Mouse (Mus musculus): ENCODE results near the gene Iqsec1. TPM values are rescaled to one million over a fixed set of nuclear protein-coding genes. Genes with fewer than 3 reads are reported as not detected.

Iqsec1 gene
- total and polyA plus RNA-seq, 2 experiments from 2014 or later: 29.0 to 175 TPM

- Histone ChIP-seq H3K9me3 (ENCODE audit: low read length) (no peaks in the 10 kb centered on the region), H3K27ac (no peak overlapping the region), H3K36me3 (ENCODE audit: insufficient read depth, low read length) (no peaks in the 10 kb centered on the region), H3K9ac (replicated peaks; ENCODE audit: low read length) (no peak overlapping the region), H3K4me3 (ENCODE audit: low read length) (no peak overlapping the region), H3K4me2 (ENCODE audit: low read depth, low read length) (no peak overlapping the region), H3K27me3 (ENCODE audit: insufficient read depth, low read length) (no peaks in the 10 kb centered on the region), H3K4me1 (ENCODE audit: insufficient read depth, low read length) (peaks cover 7% of the 10 kb centered on the region)
- DNase-seq (ENCODE audit: low spot score): no peak
- 59% methylated on average over 3 of the region's 3 CpGs for WGBS
- ATAC-seq: no peak
- no peak for TF ChIP-seq CTCF (IDR thresholded peaks at IDR 0.05; ENCODE audit: low read depth)
Observed at GRCm38 (mm10) chr6:90984101-90984500, 4.4 kb downstream of the Iqsec1 start.

- Histone ChIP-seq H3K4me2 (ENCODE audit: low read depth, low read length) (no peak overlapping the region), H3K36me3 (ENCODE audit: insufficient read depth, low read length) (no peaks in the 10 kb centered on the region), H3K27ac (no peak overlapping the region), H3K27me3 (ENCODE audit: insufficient read depth, low read length) (no peaks in the 10 kb centered on the region), H3K9me3 (ENCODE audit: low read length) (no peaks in the 10 kb centered on the region), H3K4me3 (ENCODE audit: low read length) (no peak overlapping the region), H3K4me1 (ENCODE audit: insufficient read depth, low read length) (no peaks in the 10 kb centered on the region), H3K9ac (replicated peaks; ENCODE audit: low read length) (no peak overlapping the region)
- DNase-seq (ENCODE audit: low spot score) (no peak), ATAC-seq (no peak)
- TF ChIP-seq CTCF (IDR thresholded peaks at IDR 0.05; ENCODE audit: low read depth): no peak
- 65% methylated on average over 2 of the region's 2 CpGs for WGBS
Observed at GRCm38 (mm10) chr6:90974279-90974678, 14.2 kb downstream of the Iqsec1 start.

- Histone ChIP-seq H3K4me2 (ENCODE audit: low read depth, low read length) (no peak overlapping the region), H3K4me3 (ENCODE audit: low read length) (no peak overlapping the region), H3K9ac (replicated peaks; ENCODE audit: low read length) (no peak overlapping the region), H3K9me3 (ENCODE audit: low read length) (no peaks in the 10 kb centered on the region), H3K27me3 (ENCODE audit: insufficient read depth, low read length) (no peaks in the 10 kb centered on the region), H3K4me1 (ENCODE audit: insufficient read depth, low read length) (no peaks in the 10 kb centered on the region), H3K27ac (no peak overlapping the region), H3K36me3 (ENCODE audit: insufficient read depth, low read length) (no peaks in the 10 kb centered on the region)
- WGBS: 42% methylated on average over 2 of the region's 2 CpGs
- no peak for TF ChIP-seq CTCF (IDR thresholded peaks at IDR 0.05; ENCODE audit: low read depth)
- DNase-seq (ENCODE audit: low spot score) (no peak), ATAC-seq (no peak)
Observed at GRCm38 (mm10) chr6:90969341-90969871, 19.1 kb downstream of the Iqsec1 start.

- Histone ChIP-seq H3K36me3 (ENCODE audit: insufficient read depth, low read length) (no peaks in the 10 kb centered on the region), H3K27me3 (ENCODE audit: insufficient read depth, low read length) (no peaks in the 10 kb centered on the region), H3K9me3 (ENCODE audit: low read length) (no peaks in the 10 kb centered on the region), H3K27ac (no peak overlapping the region), H3K4me2 (ENCODE audit: low read depth, low read length) (no peak overlapping the region), H3K4me3 (ENCODE audit: low read length) (no peak overlapping the region), H3K9ac (replicated peaks; ENCODE audit: low read length) (no peak overlapping the region), H3K4me1 (ENCODE audit: insufficient read depth, low read length) (no peaks in the 10 kb centered on the region)
- ATAC-seq (no peak), DNase-seq (ENCODE audit: low spot score) (no peak)
- WGBS: 78% methylated on average over 4 of the region's 4 CpGs
- no peak for TF ChIP-seq CTCF (IDR thresholded peaks at IDR 0.05; ENCODE audit: low read depth)
Observed at GRCm38 (mm10) chr6:90953349-90953748, 35.1 kb downstream of the Iqsec1 start.

GRCm38 (mm10) chr6:90950936-90951335 lies 37.5 kb downstream of the Iqsec1 start:
- ATAC-seq (no peak), DNase-seq (ENCODE audit: low spot score) (no peak)
- peaks cover under 1% of the 10 kb centered on the region; the same call in 1 of the 2 replicates for H3K4me1 ChIP-seq (ENCODE audit: insufficient read depth, low read length)
- H3K4me2 ChIP-seq (ENCODE audit: low read depth, low read length): no peak overlapping the region
- H3K27me3 ChIP-seq (ENCODE audit: insufficient read depth, low read length): no peaks in the 10 kb centered on the region
- no peak overlapping the region for H3K9ac ChIP-seq (replicated peaks; ENCODE audit: low read length)
- H3K4me3 ChIP-seq (ENCODE audit: low read length): no peak overlapping the region
- no peak overlapping the region for H3K27ac ChIP-seq
- H3K9me3 ChIP-seq (ENCODE audit: low read length): no peaks in the 10 kb centered on the region
- 86% methylated on average over 2 of the region's 2 CpGs for WGBS
- no peaks in the 10 kb centered on the region for H3K36me3 ChIP-seq (ENCODE audit: insufficient read depth, low read length)
- TF ChIP-seq CTCF (IDR thresholded peaks at IDR 0.05; ENCODE audit: low read depth): no peak

- ATAC-seq (peak; percentile 55; the same call in 1 of the 2 replicates), DNase-seq (ENCODE audit: low spot score) (peak; percentile 60)
- Histone ChIP-seq H3K9ac (replicated peaks; ENCODE audit: low read length) (no peak overlapping the region), H3K27me3 (ENCODE audit: insufficient read depth, low read length) (no peaks in the 10 kb centered on the region), H3K4me3 (ENCODE audit: low read length) (no peak overlapping the region), H3K4me1 (ENCODE audit: insufficient read depth, low read length) (peaks cover 5% of the 10 kb centered on the region; the same call in 1 of the 2 replicates), H3K9me3 (ENCODE audit: low read length) (no peaks in the 10 kb centered on the region), H3K36me3 (ENCODE audit: insufficient read depth, low read length) (no peaks in the 10 kb centered on the region), H3K4me2 (ENCODE audit: low read depth, low read length) (no peak overlapping the region), H3K27ac (no peak overlapping the region)
- TF ChIP-seq CTCF (IDR thresholded peaks at IDR 0.05; ENCODE audit: low read depth): no peak
- WGBS: 72% methylated on average over 1 of the region's 1 CpGs
Observed at GRCm38 (mm10) chr6:90948097-90948496, 40.4 kb downstream of the Iqsec1 start.

- DNase-seq (ENCODE audit: low spot score) (peak; percentile 31), ATAC-seq (peak; percentile 58; the same call in 1 of the 2 replicates)
- Histone ChIP-seq H3K4me1 (ENCODE audit: insufficient read depth, low read length) (peaks cover 5% of the 10 kb centered on the region; the same call in 1 of the 2 replicates), H3K9ac (replicated peaks; ENCODE audit: low read length) (no peak overlapping the region), H3K36me3 (ENCODE audit: insufficient read depth, low read length) (no peaks in the 10 kb centered on the region), H3K9me3 (ENCODE audit: low read length) (no peaks in the 10 kb centered on the region), H3K27me3 (ENCODE audit: insufficient read depth, low read length) (no peaks in the 10 kb centered on the region), H3K4me3 (ENCODE audit: low read length) (no peak overlapping the region), H3K27ac (no peak overlapping the region), H3K4me2 (ENCODE audit: low read depth, low read length) (no peak overlapping the region)
- WGBS: 47% methylated on average over 2 of the region's 2 CpGs
- no peak for TF ChIP-seq CTCF (IDR thresholded peaks at IDR 0.05; ENCODE audit: low read depth)
Observed at GRCm38 (mm10) chr6:90945560-90946230, 42.8 kb downstream of the Iqsec1 start.

Measured in hindbrain, postnatal 0 days (tissue).